Mouse (Mus musculus): Measurements from ENCODE around the gene Taar7d. TPM values are rescaled to one million over a fixed set of nuclear protein-coding genes. Genes with fewer than 3 reads are reported as not detected.
"Not testable (repeated sequence)": the region's sequence is repeated elsewhere in the genome, so short reads cannot be mapped to it uniquely, and the experiment has no call there.

The Taar7d gene
- polyA plus RNA-seq, 1 experiment from 2014 or later: not detected

- H3K4me3 ChIP-seq (replicated peaks): no peak overlapping the region
- H3K36me3 ChIP-seq (replicated peaks): no peaks in the 10 kb centered on the region
- ATAC-seq (ENCODE audit: insufficient read depth): peak; percentile 71
- H3K9me3 ChIP-seq (replicated peaks): no peaks in the 10 kb centered on the region
- H3K9ac ChIP-seq: no peak overlapping the region
- 29% methylated on average over 2 of the region's 2 CpGs for WGBS (ENCODE audit: insufficient replicate concordance)
- peak overlapping the region; percentile 13; the same call in 1 of the 2 replicates for H3K4me2 ChIP-seq
- H3K27me3 ChIP-seq: no peaks in the 10 kb centered on the region
- no peak overlapping the region for H3K27ac ChIP-seq (replicated peaks)
- peaks cover 13% of the 10 kb centered on the region for H3K4me1 ChIP-seq (replicated peaks)
These were observed 13.3 kb downstream of the Taar7d start for GRCm38 (mm10) chr10:24040120-24040869.

- Histone ChIP-seq H3K4me2 (no peak within 1 kb of the TSS), H3K4me1 (replicated peaks) (no peaks in the 10 kb centered on the region), H3K9me3 (replicated peaks) (no peaks in the 10 kb centered on the region), H3K36me3 (replicated peaks) (no peaks in the 10 kb centered on the region), H3K27ac (replicated peaks) (no peak within 1 kb of the TSS), H3K4me3 (replicated peaks) (no peak within 1 kb of the TSS), H3K9ac (no peak within 1 kb of the TSS), H3K27me3 (no peaks in the 10 kb centered on the region)
- ATAC-seq (ENCODE audit: insufficient read depth): no peak
These were observed 22.2 kb downstream of the Taar7d start, which contains the start of gene Taar7f for GRCm38 (mm10) chr10:24049210-24049609. Gene Taar7f, plus strand, starts transcription at chr10:24049510.

- no peaks in the 10 kb centered on the region for H3K27me3 ChIP-seq
- no peaks in the 10 kb centered on the region for H3K36me3 ChIP-seq (replicated peaks)
- WGBS (ENCODE audit: insufficient replicate concordance): 30% methylated on average over 5 of the region's 5 CpGs
- H3K4me1 ChIP-seq (replicated peaks): no peaks in the 10 kb centered on the region
- no peak overlapping the region for H3K4me3 ChIP-seq (replicated peaks)
- ATAC-seq (ENCODE audit: insufficient read depth): peak; percentile 73; the same call in 1 of the 2 replicates
- no peak overlapping the region for H3K9ac ChIP-seq
- no peak overlapping the region for H3K27ac ChIP-seq (replicated peaks)
- H3K9me3 ChIP-seq (replicated peaks): no peaks in the 10 kb centered on the region
- H3K4me2 ChIP-seq: no peak overlapping the region
These were observed 25.0 kb downstream of the Taar7d start for GRCm38 (mm10) chr10:24052039-24052438.

- Histone ChIP-seq H3K27me3 (no peaks in the 10 kb centered on the region), H3K4me3 (replicated peaks) (no peak overlapping the region), H3K4me2 (no peak overlapping the region), H3K9ac (no peak overlapping the region), H3K36me3 (replicated peaks) (no peaks in the 10 kb centered on the region), H3K9me3 (replicated peaks) (no peaks in the 10 kb centered on the region), H3K27ac (replicated peaks) (no peak overlapping the region), H3K4me1 (replicated peaks) (no peaks in the 10 kb centered on the region)
- 32% methylated on average over 3 of the region's 3 CpGs for WGBS (ENCODE audit: insufficient replicate concordance)
- ATAC-seq (ENCODE audit: insufficient read depth): no peak
These were observed 32.0 kb downstream of the Taar7d start for GRCm38 (mm10) chr10:24058986-24059385.

- H3K4me1 ChIP-seq (replicated peaks); H3K9ac ChIP-seq; H3K36me3 ChIP-seq (replicated peaks); H3K4me3 ChIP-seq (replicated peaks); H3K27ac ChIP-seq (replicated peaks); H3K4me2 ChIP-seq; H3K9me3 ChIP-seq (replicated peaks); ATAC-seq (ENCODE audit: insufficient read depth); H3K27me3 ChIP-seq: not testable (repeated sequence)
- WGBS (ENCODE audit: insufficient replicate concordance): 34% methylated on average over 2 of the region's 2 CpGs
These were observed 47.7 kb downstream of the Taar7d start for GRCm38 (mm10) chr10:24074751-24075150.

- not testable (repeated sequence) for H3K27ac ChIP-seq (replicated peaks); H3K9ac ChIP-seq; H3K4me1 ChIP-seq (replicated peaks); H3K4me3 ChIP-seq (replicated peaks); ATAC-seq (ENCODE audit: insufficient read depth); H3K27me3 ChIP-seq; H3K9me3 ChIP-seq (replicated peaks); H3K4me2 ChIP-seq; H3K36me3 ChIP-seq (replicated peaks)
- 50% methylated on average over 2 of the region's 4 CpGs for WGBS (ENCODE audit: insufficient replicate concordance)
These were observed 49.2 kb downstream of the Taar7d start, which contains the start of gene Taar8a for GRCm38 (mm10) chr10:24076200-24076599. Gene Taar8a, plus strand, starts transcription at chr10:24076500.

Other genes with a start within 250 kb of the Taar7d start
- 118 and 126 TPM in 2 replicates for gene Rps12, start 239.9 kb upstream of the Taar7d start, polyA plus RNA-seq (2015; fragmentation: Nextera tagmentation; extraction: Ambion mirVana)
- 1.4 and 1.7 TPM in 2 replicates for gene Slc18b1, start 230.2 kb upstream of the Taar7d start, polyA plus RNA-seq (2015; fragmentation: Nextera tagmentation; extraction: Ambion mirVana)
- 3.4 and 6.1 TPM in 2 replicates for gene Vnn3, start 175.8 kb upstream of the Taar7d start, polyA plus RNA-seq (2015; fragmentation: Nextera tagmentation; extraction: Ambion mirVana)
- gene Vnn1, start 132.5 kb upstream of the Taar7d start, polyA plus RNA-seq (2015; fragmentation: Nextera tagmentation; extraction: Ambion mirVana): 2.1 and 2.3 TPM in 2 replicates
- gene Taar1, start 106.9 kb upstream of the Taar7d start, polyA plus RNA-seq (2015; fragmentation: Nextera tagmentation; extraction: Ambion mirVana): not detected in 2 replicates
- not detected in 2 replicates for gene Taar2, start 88.7 kb upstream of the Taar7d start, polyA plus RNA-seq (2015; fragmentation: Nextera tagmentation; extraction: Ambion mirVana)
- gene Taar3, start 77.7 kb upstream of the Taar7d start, polyA plus RNA-seq (2015; fragmentation: Nextera tagmentation; extraction: Ambion mirVana): not detected in 2 replicates
- gene Taar4, start 66.7 kb upstream of the Taar7d start, polyA plus RNA-seq (2015; fragmentation: Nextera tagmentation; extraction: Ambion mirVana): not detected in 2 replicates
- not detected in 2 replicates for gene Taar5, start 56.5 kb upstream of the Taar7d start, polyA plus RNA-seq (2015; fragmentation: Nextera tagmentation; extraction: Ambion mirVana)
- not detected in 2 replicates for gene Taar6, start 41.6 kb upstream of the Taar7d start, polyA plus RNA-seq (2015; fragmentation: Nextera tagmentation; extraction: Ambion mirVana)
- not detected in 2 replicates for gene Taar7a, start 33.7 kb upstream of the Taar7d start, polyA plus RNA-seq (2015; fragmentation: Nextera tagmentation; extraction: Ambion mirVana)
- not detected in 2 replicates for gene Taar7b, start 27.3 kb upstream of the Taar7d start, polyA plus RNA-seq (2015; fragmentation: Nextera tagmentation; extraction: Ambion mirVana)
- gene Taar7e, start 10.4 kb downstream of the Taar7d start, polyA plus RNA-seq (2015; fragmentation: Nextera tagmentation; extraction: Ambion mirVana): not detected in 2 replicates
- gene Taar7f, start 22.3 kb downstream of the Taar7d start, polyA plus RNA-seq (2015; fragmentation: Nextera tagmentation; extraction: Ambion mirVana): not detected in 2 replicates
- gene Taar8a, start 49.3 kb downstream of the Taar7d start, polyA plus RNA-seq (2015; fragmentation: Nextera tagmentation; extraction: Ambion mirVana): not detected in 2 replicates
- gene Taar8b, start 65.1 kb downstream of the Taar7d start, polyA plus RNA-seq (2015; fragmentation: Nextera tagmentation; extraction: Ambion mirVana): not detected in 2 replicates
- gene Taar8c, start 74.7 kb downstream of the Taar7d start, polyA plus RNA-seq (2015; fragmentation: Nextera tagmentation; extraction: Ambion mirVana): not detected in 2 replicates
- not detected in 2 replicates for gene Taar9, start 82.3 kb downstream of the Taar7d start, polyA plus RNA-seq (2015; fragmentation: Nextera tagmentation; extraction: Ambion mirVana)
- 23.4 and 30.1 TPM in 2 replicates for gene Stx7, start 122.1 kb downstream of the Taar7d start, polyA plus RNA-seq (2015; fragmentation: Nextera tagmentation; extraction: Ambion mirVana)
- gene Moxd1, start 196.3 kb downstream of the Taar7d start, polyA plus RNA-seq (2015; fragmentation: Nextera tagmentation; extraction: Ambion mirVana): 0.12 and 0.14 TPM in 2 replicates